Mouse (Mus musculus): ENCODE measurements around the gene Cnksr1. TPM values are rescaled to one million over a fixed set of nuclear protein-coding genes. Genes with fewer than 3 reads are reported as not detected.

The Cnksr1 gene
- polyA plus RNA-seq (2015; fragmentation: Nextera tagmentation; extraction: Ambion mirVana), result 13.8 and 15.5 TPM in 2 replicates

DNA sequence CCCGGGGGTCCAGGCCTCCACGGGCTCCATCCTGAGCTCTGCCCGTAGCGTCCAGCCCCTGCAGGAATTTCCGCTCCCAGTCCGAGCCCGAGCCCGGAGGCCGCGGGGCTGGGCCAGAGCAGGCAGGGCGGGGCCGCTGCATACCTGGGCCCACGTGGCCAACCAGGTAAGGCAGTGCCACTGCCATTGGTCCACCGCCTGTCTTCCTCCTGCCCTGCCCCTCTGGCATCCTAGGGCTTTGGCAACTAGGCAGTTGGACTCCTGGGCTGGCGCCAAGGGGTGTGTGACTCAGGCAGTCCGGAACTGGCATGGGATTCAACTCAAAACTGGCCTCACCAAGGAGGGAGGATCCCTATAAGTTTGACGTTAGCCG, at the start of gene Cnksr1:
Gene Cnksr1 (minus strand): TSS at position 121 of the 373 bp plus-strand sequence.
- H3K9ac ChIP-seq (ENCODE audit: low read depth, low read length), result peak within 1 kb of the TSS; percentile 50
- H3K4me3 ChIP-seq (ENCODE audit: low read depth, low read length), result peak within 1 kb of the TSS; percentile 60
- ATAC-seq, result peak; percentile 97
- no peaks in the 10 kb centered on the region for H3K9me3 ChIP-seq (ENCODE audit: control insufficient read depth)
- peaks cover 13% of the 10 kb centered on the region; the same call in 1 of the 2 replicates for H3K36me3 ChIP-seq (ENCODE audit: control insufficient read depth, insufficient read depth)
- peak within 1 kb of the TSS; percentile 87 for H3K27ac ChIP-seq (ENCODE audit: low read depth, low read length)
- peak within 1 kb of the TSS; percentile 66 for H3K4me2 ChIP-seq (replicated peaks; ENCODE audit: low read depth)
- TF ChIP-seq CTCF (IDR thresholded peaks at IDR 0.05; ENCODE audit: low read depth), result no peak
- no peaks in the 10 kb centered on the region; the same call in 1 of the 2 replicates for H3K4me1 ChIP-seq (replicated peaks; ENCODE audit: control insufficient read depth, insufficient read depth, low read length)
- no peaks in the 10 kb centered on the region for H3K27me3 ChIP-seq (replicated peaks; ENCODE audit: control insufficient read depth, insufficient read depth, low read length)
- 3% methylated on average over 18 of the region's 18 CpGs for WGBS

DNA sequence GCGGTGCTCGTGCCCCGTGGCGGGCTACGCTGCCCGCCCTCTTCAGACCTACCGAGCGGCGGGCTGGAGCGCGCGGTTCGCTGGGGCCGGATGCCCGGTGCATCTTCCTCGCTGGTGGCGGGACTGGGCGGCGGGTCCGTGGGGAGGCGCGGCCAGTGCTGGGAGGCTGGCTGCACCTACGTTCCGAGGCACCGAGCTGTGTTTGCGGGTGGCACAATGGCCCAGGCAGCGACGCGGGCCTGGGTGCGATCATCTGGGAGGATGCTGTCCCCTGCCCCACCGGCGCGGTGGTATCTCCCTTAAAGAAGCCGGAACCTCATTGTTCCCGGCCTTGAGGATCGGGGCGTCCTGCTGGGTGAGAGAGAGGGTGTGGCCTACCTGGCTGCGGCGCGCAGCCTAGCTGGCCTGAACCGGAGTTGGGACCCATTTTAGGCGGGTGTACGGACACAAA, 49.4 kb upstream of the Cnksr1 start, which contains the start of gene Pdik1l:
Gene Pdik1l (minus strand): TSS at position 321 of the 451 bp plus-strand sequence.
- Histone ChIP-seq H3K9ac (ENCODE audit: low read depth, low read length) (peak within 1 kb of the TSS; percentile 96), H3K27ac (ENCODE audit: low read depth, low read length) (peak within 1 kb of the TSS; percentile 99), H3K4me3 (ENCODE audit: low read depth, low read length) (peak within 1 kb of the TSS; percentile 97), H3K4me2 (replicated peaks; ENCODE audit: low read depth) (peak within 1 kb of the TSS; percentile 71), H3K27me3 (replicated peaks; ENCODE audit: control insufficient read depth, insufficient read depth, low read length) (0 out of 2 replicates have a peak, but pooled peaks cover 1% of the 10 kb centered on the region), H3K9me3 (ENCODE audit: control insufficient read depth) (no peaks in the 10 kb centered on the region), H3K4me1 (replicated peaks; ENCODE audit: control insufficient read depth, insufficient read depth, low read length) (no peaks in the 10 kb centered on the region), H3K36me3 (ENCODE audit: control insufficient read depth, insufficient read depth) (peaks cover 8% of the 10 kb centered on the region; the same call in 1 of the 2 replicates)
- no peak for TF ChIP-seq CTCF (IDR thresholded peaks at IDR 0.05; ENCODE audit: low read depth)
- ATAC-seq, result peak; percentile 72
- 0% methylated on average over 42 of the region's 43 CpGs for WGBS

DNA sequence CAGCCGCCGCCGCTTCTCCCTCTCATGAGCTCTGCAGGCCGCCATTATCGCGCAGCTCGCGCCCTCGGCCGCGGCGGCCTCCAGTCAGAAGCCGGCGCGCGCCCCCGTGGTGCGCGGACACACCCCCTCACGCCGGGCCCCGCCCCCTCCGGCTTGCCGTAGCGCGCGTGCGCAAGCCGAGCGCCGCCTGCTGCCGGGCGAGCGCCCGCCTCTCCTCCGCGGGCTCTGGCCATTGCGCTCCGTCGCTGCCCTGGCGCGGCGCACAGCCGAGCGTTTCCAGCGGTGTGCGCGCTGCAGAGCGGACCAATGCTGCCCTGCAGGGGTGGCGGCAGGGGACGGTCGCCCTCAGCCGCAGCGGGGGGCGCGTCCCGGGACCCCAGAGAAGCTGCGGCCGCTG, 49.0 kb upstream of the Cnksr1 start:
- Histone ChIP-seq H3K27me3 (replicated peaks; ENCODE audit: control insufficient read depth, insufficient read depth, low read length) (no peaks in the 10 kb centered on the region), H3K9me3 (ENCODE audit: control insufficient read depth) (no peaks in the 10 kb centered on the region), H3K4me2 (replicated peaks; ENCODE audit: low read depth) (peak overlapping the region; percentile 71), H3K4me3 (ENCODE audit: low read depth, low read length) (peak overlapping the region; percentile 97), H3K4me1 (replicated peaks; ENCODE audit: control insufficient read depth, insufficient read depth, low read length) (no peaks in the 10 kb centered on the region), H3K36me3 (ENCODE audit: control insufficient read depth, insufficient read depth) (peaks cover 12% of the 10 kb centered on the region), H3K9ac (ENCODE audit: low read depth, low read length) (peak overlapping the region; percentile 96), H3K27ac (ENCODE audit: low read depth, low read length) (peak overlapping the region; percentile 99)
- peak; percentile 88 for ATAC-seq
- TF ChIP-seq CTCF (IDR thresholded peaks at IDR 0.05; ENCODE audit: low read depth), result peak; percentile 66
- WGBS, result under 1% methylated on average over 37 of the region's 59 CpGs

DNA sequence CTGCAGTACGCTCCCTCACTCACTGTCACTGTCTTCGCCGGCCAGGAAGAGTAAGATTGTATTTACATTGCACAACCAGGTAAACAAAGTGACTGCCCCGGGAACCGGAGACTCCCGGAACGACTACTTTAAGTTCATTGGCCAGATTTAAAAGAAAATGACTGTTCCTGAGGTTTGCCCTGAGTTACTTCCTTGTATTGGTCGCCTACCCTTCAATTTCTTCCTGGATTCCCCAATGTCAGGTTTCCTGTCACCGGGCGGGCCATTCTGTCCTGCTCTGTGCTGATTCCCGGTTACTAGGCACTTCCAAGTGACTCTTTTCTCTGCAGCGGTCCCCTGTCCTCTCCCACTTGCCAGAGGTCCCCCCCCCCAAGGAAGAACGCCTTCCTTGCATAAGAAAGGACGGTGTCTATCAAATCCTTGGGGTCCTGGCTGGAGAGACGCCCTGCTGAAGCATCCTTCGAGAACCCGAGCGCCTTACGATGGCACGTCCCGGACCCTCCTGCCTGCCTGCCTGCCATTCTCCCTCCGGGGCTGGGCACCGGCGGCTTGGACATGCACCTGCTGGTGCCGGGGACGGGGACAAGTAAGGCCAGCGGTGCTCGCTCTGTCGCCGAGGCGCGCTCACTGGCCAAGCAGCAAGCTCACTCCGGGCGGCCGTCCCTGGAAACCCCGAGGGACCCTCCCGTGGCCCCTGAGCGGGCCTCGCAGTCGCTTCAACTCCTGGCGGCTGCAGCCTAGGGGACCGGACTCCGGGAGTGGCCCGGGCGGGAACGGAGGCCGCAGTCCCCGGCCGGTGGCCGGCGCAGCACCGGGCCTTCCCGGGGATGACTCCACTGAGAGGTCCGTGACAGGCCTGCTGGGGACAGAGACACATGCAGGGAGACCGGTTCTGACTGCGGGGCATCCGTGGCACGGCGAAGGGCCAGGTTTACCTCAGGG, 48.3 kb upstream of the Cnksr1 start:
- Histone ChIP-seq H3K4me3 (ENCODE audit: low read depth, low read length) (peak overlapping the region; percentile 97), H3K9me3 (ENCODE audit: control insufficient read depth) (no peaks in the 10 kb centered on the region), H3K9ac (ENCODE audit: low read depth, low read length) (peak overlapping the region; percentile 96), H3K36me3 (ENCODE audit: control insufficient read depth, insufficient read depth) (peaks cover 17% of the 10 kb centered on the region), H3K4me2 (replicated peaks; ENCODE audit: low read depth) (peak overlapping the region; percentile 71), H3K27me3 (replicated peaks; ENCODE audit: control insufficient read depth, insufficient read depth, low read length) (no peaks in the 10 kb centered on the region), H3K27ac (ENCODE audit: low read depth, low read length) (peak overlapping the region; percentile 99), H3K4me1 (replicated peaks; ENCODE audit: control insufficient read depth, insufficient read depth, low read length) (no peaks in the 10 kb centered on the region)
- under 1% methylated on average over 59 of the region's 59 CpGs for WGBS
- no peak for TF ChIP-seq CTCF (IDR thresholded peaks at IDR 0.05; ENCODE audit: low read depth)
- peak; percentile 36 for ATAC-seq

DNA sequence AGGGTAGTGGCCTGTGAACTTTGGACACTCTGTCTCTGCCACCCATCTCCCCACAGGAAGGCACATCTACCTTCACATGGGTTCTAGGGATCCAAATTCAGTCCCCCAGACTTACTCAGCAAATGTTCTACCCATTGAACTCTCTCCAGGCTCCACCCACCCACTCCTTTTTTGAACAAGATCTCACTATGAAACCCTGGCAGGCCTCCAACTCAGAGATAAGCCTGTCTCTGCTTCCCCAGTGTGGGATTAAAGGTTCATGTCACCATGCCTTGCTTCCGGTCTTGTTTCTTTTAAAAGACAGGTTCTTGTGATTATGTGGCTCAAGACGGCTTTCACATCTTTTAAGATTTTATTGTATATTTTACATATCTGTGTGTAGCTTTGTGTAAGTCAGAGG, 46.7 kb upstream of the Cnksr1 start:
- H3K27me3 ChIP-seq (replicated peaks; ENCODE audit: control insufficient read depth, insufficient read depth, low read length), result no peaks in the 10 kb centered on the region
- no peak overlapping the region for H3K4me3 ChIP-seq (ENCODE audit: low read depth, low read length)
- H3K36me3 ChIP-seq (ENCODE audit: control insufficient read depth, insufficient read depth), result peaks cover 17% of the 10 kb centered on the region
- WGBS, result 57% methylated on average over 2 of the region's 2 CpGs
- H3K9ac ChIP-seq (ENCODE audit: low read depth, low read length), result no peak overlapping the region
- no peaks in the 10 kb centered on the region for H3K9me3 ChIP-seq (ENCODE audit: control insufficient read depth)
- peak overlapping the region; percentile 99 for H3K27ac ChIP-seq (ENCODE audit: low read depth, low read length)
- H3K4me1 ChIP-seq (replicated peaks; ENCODE audit: control insufficient read depth, insufficient read depth, low read length), result no peaks in the 10 kb centered on the region
- H3K4me2 ChIP-seq (replicated peaks; ENCODE audit: low read depth), result no peak overlapping the region; the same call in 1 of the 2 replicates
- no peak for TF ChIP-seq CTCF (IDR thresholded peaks at IDR 0.05; ENCODE audit: low read depth)
- ATAC-seq, result no peak
